Mouse (Mus musculus) thymus, adult 2 months (tissue): ENCODE data around the gene AI481877.

ENCODE experiments used
- CTCF ChIP-seq: fragments of 200-500 bp; IDR thresholded peaks from 2 replicates; pipeline ENCODE4 v1.5.1; 2012; ENCODE audit warnings: mild to moderate bottlenecking, control low read depth, low read length, moderate library complexity, borderline replicate concordance; ENCODE audit not compliant: control insufficient read depth, poor library complexity, insufficient read depth; ENCODE audit errors: extremely low read depth
- POLR2A ChIP-seq: fragments of 200-500 bp; IDR thresholded peaks from 2 replicates; pipeline ENCODE4 v1.6.1; 2012; ENCODE audit warnings: mild to moderate bottlenecking, low read length, control low read depth, moderate library complexity; ENCODE audit not compliant: control insufficient read depth, poor library complexity, insufficient read depth; ENCODE audit errors: extremely low read depth

DNA sequence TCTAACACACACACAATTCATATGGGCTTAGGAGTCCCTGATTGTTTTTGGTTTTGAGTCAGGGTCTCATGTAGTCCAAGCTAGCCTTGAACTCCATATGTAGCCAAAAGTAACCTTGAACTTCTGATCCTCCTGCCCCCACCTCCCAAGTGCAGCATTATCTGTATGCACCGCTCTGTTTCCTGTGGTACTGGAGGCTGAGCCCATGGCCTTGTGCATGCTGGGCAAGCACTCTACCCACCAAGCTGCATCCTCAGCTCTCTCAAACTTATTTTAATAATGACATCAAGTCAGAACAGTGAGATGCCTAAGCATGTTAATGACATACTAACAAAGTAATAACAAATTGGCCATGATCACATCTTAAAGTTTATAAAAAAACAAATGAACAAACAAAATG, 87.7 kb downstream of the AI481877 start:
- TF ChIP-seq POLR2A (no peak), CTCF (no peak)
